Mouse (Mus musculus) cerebral cortex, adult 2 months (tissue): ENCODE measurements around the gene Msh5.

ENCODE experiments used
- WGBS: fragments of 180-500 bp; shearing (Covaris S2); methylation state at CpG from one replicate; pipeline ENCODE4 v1.1.7; 2018; 5-methylcytosine and 5-hydroxymethylcytosine counted together

The Msh5 gene

DNA sequence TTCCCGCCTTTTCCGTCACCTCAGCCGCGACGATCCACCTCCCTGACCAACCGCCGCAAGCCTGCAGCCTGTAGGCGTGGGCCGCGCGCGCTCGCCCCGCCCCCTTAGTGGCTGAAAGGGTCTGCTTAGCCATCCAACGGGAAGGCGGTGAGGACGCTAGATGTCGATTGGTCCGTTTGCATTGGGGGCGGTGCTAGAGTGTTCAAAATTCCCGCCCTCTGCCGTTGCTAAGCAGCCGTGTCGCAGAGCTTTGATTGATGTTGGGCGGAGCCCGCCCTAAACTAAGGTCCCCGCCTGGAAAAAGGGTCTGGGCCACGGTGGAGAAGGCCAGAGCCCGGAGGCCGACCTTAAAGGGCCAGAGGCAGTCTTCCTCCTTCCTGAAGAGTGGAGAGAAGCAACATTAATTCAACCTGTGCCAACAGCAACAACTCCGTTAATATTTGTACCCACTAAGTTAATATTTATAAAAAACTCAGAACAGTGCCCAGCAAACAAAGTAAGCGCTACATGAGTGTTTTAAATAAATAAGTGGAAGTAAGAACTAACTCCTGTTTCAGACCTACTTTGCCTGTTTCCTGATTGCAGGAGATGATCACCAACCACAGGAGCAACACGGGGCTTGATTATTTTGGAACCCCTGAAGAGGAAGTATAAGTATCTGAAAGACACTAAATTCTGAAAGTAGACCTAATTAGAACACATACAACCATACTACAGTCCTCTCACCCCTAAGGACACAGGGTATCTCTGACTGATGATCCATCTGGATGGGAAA is at the start of gene Msh5:
TSS of gene Msh5 (minus strand) at position 65 of the 775 bp plus-strand sequence.
- WGBS: 2% methylated on average over 33 of the region's 33 CpGs

DNA sequence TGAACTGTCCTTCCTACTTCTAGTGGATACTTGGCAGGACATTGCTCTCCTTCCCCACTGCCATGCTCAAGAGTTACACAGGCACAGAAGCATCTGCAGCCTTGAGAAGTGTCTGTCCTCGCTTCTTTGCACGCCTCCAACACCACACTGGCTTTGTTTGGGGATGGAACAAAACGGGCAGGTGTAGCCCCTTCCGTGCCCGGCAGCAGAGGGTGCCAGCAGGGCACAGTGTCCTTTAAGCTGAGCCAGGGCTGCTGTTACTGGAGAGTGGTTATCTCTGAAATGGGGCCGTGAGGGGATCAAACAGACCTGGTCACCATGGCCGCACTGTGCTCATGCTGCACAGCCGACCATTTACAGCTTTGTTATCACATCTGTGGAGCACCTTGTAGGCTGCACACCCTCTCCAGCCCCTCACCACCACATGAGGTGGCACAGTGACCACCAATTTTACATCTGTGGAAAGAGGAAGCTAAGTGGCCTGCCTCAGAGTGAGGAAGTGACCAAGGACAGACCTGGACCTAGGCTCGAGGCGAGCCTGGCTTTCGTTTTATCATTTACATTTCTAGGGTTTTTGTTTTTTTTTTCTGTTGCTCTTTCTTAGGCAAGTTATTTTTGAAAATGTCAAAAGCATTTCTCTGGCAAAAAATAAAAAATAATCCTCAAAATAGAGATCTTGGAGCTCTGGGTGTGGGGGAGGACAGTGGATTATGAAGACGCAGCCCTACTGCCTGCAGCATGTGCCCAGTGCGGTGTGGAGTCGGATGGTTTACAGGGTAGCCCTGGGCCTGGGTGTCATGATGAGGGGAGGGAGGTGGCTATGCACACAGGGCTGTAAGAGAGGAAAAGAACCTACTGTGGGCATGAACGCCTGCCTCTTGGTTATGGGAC is 48.2 kb upstream of the Msh5 start:
- WGBS: 55% methylated on average over 15 of the region's 15 CpGs

DNA sequence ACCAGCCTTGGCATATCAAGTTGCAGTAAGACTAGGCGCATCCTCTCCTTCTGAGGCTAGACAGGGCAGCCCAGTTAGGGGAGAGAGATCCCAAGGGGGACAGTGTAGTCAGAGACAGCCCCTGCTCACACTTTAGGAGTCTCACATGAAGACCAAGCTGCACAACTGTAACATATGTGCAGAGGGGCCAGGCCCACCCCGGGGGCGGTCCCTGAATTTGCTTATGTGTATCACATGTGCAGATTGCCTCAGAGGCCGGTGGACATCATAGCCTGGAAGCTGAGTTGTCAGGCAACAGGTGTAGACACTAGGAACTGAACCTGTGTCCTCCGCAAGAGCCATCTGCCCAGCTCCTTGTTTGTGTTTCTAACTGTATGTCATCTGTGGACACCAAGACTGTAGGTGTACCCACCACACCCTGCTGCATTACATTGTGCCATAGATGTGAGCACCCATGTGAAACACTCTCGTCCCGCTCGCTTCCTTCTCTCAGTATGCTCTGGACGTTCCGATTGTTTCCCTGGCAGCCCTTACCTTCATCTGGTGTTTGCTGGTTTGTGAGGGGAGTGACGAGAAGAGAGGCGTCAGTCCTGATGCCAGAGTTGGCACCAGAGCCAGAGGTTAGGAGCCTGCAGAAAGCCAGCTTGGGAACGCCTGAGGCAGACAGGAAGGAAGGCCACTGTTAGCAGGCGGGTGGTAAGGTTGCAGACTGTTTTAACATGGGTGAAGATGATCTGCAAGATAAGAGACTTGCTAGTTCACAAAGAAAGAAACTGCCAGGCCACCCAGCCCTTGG is 46.1 kb upstream of the Msh5 start:
- WGBS: 74% methylated on average over 14 of the region's 14 CpGs

DNA sequence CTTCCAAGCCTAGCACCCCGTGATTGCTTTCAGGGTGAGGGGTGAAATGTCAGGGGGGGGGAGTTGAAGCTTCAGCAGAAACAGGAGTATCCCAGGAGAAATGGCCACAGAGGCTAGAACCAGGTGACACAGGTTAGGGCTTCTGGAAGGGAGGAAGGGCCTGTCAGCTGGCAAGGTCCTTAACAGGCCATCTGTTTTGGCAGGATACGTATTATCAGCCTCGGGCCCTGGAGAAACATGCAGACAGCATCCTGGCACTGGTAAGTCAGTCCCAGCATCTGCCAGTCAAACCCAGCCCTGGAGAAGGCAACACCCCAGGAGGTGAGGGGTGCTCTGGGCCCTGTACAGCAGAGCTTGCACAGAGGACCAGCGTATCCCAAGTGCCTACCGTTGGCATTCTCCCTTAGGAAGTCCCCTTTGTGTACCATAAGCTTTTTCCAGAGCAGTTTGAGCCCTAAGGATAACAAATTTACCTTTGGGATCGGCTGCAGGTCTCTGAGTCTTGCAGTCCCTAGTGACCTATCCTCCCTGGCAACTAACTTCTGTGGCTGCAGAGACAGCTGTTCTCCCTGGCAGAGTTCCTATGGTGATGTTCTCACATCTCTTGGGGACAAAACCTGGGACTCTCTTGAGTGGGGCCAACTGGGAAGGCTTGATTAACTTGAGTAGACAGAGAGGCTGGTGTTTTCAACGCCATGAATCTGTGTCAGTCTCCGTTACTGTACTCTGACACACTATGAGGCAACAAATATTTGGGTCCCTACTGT is 43.8 kb upstream of the Msh5 start:
- 30% methylated on average over 8 of the region's 8 CpGs for WGBS

DNA sequence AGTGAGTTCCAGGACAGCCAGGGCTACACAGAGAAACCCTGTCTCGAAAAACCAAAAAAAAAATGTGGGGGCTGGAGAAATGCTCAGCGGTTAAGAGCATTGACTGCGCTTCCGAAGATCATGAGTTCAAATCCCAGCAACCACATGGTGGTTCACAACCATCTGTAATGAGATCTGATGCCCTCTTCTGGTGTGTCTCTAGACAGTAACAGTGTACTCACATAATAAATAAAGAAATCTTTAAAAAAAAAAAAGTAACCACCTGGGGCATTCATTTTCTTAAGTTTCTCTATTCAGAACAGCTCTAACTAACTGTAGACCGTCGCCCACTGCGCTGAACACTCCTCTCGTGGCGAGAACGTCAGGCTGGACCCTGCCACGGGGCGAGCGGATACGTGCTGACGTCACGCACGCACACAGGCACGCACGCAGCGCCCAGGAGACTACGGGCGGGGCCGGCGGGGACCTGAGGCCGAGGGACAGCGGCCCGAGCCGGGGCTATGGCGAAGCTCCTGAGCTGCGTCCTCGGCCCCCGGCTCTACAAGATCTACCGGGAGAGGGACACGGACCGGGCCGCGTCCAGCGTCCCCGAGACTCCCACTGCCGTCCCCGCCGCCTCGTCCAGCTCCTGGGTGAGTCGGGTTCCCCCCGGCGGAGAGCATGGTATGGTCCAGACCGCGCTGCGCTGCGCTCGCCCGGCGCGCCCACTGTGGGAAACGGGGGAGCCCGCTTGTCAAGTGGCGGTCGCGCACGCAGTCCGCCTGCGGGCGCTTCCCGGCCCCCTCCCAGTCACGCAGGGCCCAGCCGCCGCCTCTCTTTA is 42.5 kb upstream of the Msh5 start, which contains the start of gene Abhd16a:
TSS of gene Abhd16a (plus strand) at position 439 of the 820 bp plus-strand sequence.
- 3% methylated on average over 67 of the region's 67 CpGs for WGBS

- 36% methylated on average over 2 of the region's 2 CpGs for WGBS
Measured at GRCm38 (mm10) chr17:35088151-35088550, 41.6 kb upstream of the Msh5 start.

DNA sequence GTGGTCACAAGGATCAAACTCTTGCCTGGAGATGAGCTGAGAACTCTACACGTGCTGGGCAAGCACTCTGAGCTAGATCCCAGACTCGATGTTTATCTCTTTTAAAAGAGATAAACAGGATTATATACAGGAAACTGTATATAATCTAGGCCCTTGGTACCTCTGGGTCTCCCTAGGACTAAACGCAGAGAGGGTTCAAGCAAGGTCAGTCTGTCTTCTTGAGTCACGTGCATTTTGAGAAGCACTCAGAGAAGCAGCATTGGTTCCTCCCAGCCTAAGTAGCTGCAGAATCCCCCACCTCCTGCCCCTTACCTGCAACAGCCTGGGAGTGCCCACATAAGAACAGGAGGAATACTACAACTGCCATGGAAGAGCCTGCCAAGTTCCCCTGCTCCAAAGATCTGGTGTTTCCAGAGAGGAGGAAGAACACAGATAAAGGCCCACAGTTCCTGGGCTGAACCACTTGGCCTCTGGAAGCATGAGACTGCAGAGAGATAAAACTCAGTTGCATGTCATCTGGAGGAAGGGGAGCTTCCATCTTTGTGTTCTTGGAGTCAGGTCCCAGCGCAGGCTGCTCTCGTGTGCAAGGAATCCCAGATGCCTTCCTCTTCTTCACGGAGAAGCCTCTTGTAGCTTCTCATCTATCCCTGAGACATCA is 38.8 kb upstream of the Msh5 start, which contains the start of gene Ly6g6f:
TSS of gene Ly6g6f (minus strand) at position 403 of the 658 bp plus-strand sequence.
- WGBS: 81% methylated on average over 7 of the region's 7 CpGs

DNA sequence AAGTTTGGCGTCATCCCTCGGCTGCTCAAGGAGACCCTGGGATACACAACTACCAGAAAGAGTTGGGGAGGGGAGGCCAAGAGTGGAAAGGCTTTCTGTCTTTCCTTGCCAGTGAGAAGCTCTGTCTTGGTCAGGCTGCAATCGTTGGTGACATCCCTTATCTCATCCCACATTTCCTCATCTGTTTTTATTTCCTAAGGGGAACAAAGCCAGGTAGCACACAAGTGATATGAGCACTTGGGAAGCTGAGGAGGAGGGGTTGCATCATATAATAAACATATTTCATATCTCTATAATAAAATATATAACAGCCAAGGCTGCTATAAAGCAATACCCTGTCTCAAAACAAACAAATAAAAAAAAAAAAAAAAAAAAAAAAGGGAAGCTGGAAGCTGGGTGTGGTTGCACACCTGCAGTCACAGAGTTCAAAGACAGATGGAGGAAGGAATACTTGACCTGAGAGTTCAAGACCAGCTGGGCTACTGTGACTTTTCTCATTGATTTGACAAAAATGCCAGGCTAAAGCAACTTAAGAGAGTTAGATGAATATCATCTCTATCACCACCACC is 37.5 kb upstream of the Msh5 start:
- WGBS: 78% methylated on average over 3 of the region's 3 CpGs

GRCm38 (mm10) chr17:35082841-35083576 is 36.5 kb upstream of the Msh5 start:
- WGBS: 93% methylated on average over 16 of the region's 16 CpGs

GRCm38 (mm10) chr17:35080710-35081109 is 34.2 kb upstream of the Msh5 start:
- WGBS: 90% methylated on average over 4 of the region's 4 CpGs

GRCm38 (mm10) chr17:35080248-35080647 is 33.7 kb upstream of the Msh5 start:
- 50% methylated on average over 6 of the region's 6 CpGs for WGBS

DNA sequence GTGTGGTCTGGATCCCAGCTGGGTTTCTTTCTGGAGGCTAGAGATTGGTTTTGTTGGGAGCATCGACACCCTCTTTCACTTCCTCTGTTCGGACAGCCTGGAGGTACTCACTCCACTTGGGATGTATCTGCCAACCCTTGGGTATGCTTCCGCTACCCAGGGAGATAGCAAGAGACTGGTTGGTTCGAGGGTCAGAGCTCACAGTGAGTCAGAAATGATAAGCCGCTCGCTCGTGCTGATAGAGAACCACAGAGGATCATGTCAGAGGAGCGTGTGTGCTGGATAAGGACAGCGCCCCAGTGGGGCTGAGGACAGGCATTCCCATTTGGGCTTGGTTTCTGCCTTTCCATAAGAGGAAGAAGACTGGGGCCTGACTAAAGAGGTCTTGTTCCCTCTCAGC is 33.2 kb upstream of the Msh5 start:
- WGBS: 71% methylated on average over 9 of the region's 9 CpGs

DNA sequence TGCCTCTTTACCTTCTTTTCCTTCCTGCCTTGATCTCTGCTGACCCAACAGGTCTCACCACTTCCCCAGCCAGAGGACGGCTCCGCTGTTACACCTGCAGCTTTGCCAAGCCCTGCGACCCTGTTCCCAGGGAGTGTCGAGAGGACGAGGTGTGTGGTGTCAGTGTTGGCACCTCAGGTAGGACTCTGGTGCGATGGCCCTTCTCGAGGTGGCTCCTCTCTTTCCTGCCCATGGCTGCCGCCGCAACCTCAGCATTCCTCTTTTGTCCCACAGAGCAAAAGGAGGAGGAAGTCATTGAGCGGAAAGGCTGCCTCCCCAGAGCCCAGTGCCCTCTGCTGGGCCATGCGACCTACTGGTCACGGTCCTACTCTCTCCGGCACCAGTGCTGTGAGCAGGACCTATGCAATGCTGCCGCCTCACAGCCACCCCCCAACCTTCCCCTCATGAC is 31.3 kb upstream of the Msh5 start, which contains the start of gene Ly6g6d:
TSS of gene Ly6g6d (minus strand) at position 280 of the 448 bp plus-strand sequence.
- WGBS: 26% methylated on average over 14 of the region's 14 CpGs

GRCm38 (mm10) chr17:35077285-35077684 is 30.7 kb upstream of the Msh5 start:
- WGBS: 14% methylated on average over 2 of the region's 2 CpGs

GRCm38 (mm10) chr17:35076507-35077176 is 30.1 kb upstream of the Msh5 start, which contains the start of gene Ly6g6e:
TSS of gene Ly6g6e (plus strand) at chr17:35076902.
- 46% methylated on average over 10 of the region's 10 CpGs for WGBS

- WGBS: 62% methylated on average over 17 of the region's 17 CpGs
Measured at GRCm38 (mm10) chr17:35074097-35074496, 27.6 kb upstream of the Msh5 start.

- WGBS: 85% methylated on average over 9 of the region's 9 CpGs
Measured at GRCm38 (mm10) chr17:35071454-35071853, 24.9 kb upstream of the Msh5 start.
